9 mouse cellular contexts compared by ENCODE assay signal in the genomic region with DNA sequence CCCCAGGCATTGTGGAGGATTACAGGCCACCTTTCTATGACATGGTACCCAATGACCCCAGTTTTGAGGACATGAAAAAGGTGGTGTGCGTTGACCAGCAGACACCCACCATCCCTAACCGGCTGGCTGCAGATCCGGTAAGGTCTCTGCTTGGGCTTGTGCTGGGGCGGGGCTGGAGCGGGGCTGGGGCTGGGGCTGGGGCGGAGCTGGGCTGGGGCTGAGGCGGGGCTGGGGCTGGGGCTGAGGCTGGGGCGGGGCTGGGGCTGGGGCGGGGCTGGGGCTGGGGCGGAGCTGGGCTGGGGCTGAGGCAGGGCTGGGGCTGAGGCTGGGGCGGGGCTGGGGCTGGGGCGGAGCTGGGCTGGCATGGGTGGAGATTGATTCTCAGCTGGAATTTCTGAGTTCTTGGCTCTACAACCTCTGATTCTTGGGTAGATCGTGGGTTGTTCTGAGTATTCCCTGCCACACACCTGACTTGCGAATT. TPM values are rescaled to one million over a fixed set of nuclear protein-coding genes. Genes with fewer than 3 reads are reported as not detected.
DNase-seq lines count a peak whose midpoint lies in the region; ATAC-seq and TF ChIP-seq lines count a peak whose summit lies in the region.
"Had no signal": no experiment of that assay in that cellular context is flagged by ENCODE, and none has a peak within 500 bp of the region (broad histone marks: within the 10 kb centered on the region; RNA-seq: fewer than 3 reads in every experiment).

No protein-coding gene starts in this region.

- 19% methylated on average over 12 of the region's 14 CpGs for WGBS in heart, adult 2 months
- WGBS in heart, embryonic 15.5 days = 7% methylated on average over 12 of the region's 14 CpGs

- H3K9me3 ChIP-seq in heart, embryonic 15.5 days (replicated peaks) = no peaks in the 10 kb centered on the region

- intact Hi-C loops in heart, adult 2 months (cut with DNase I) = loop anchor here (2.0 kb wide), 1 partner anchor 60 kb away; no protein-coding TSS in a partner anchor

- peak; percentile 68 to 73 for DNase-seq in heart, adult 2 months
- no peak for DNase-seq in heart, adult 8-10 months (ENCODE audit: low spot score)
- peak; percentile 33 for DNase-seq in c-Kit-positive CD71-positive TER-119-positive erythroid progenitor cells, embryonic 14.5 days (ENCODE audit: low spot score)
- peak; percentile 83 for DNase-seq in kidney, postnatal 14 days
- no peak for DNase-seq in right cerebral cortex, postnatal 14 days
- no peak for DNase-seq in ovary, postnatal 36 days (ENCODE audit: low spot score)

- no peak overlapping the region for H3K9ac ChIP-seq in heart, adult 2 months (ENCODE audit: low read depth, low read length)
- H3K9ac ChIP-seq in heart, embryonic 15.5 days = no peak overlapping the region

- no peaks in the 10 kb centered on the region; the same call in 1 of the 2 replicates for H3K36me3 ChIP-seq in heart, adult 2 months (ENCODE audit: control insufficient read depth, insufficient read depth, low read length)
- H3K36me3 ChIP-seq in heart, embryonic 15.5 days = no peaks in the 10 kb centered on the region

- peak overlapping the region; percentile 34; the same call in 1 of the 2 replicates for H3K27ac ChIP-seq in heart, adult 2 months
- H3K27ac ChIP-seq in heart, embryonic 15.5 days = peak overlapping the region; percentile 58

- no peak for TF ChIP-seq CTCF in heart, adult 2 months (IDR thresholded peaks at IDR 0.05)

- 0 out of 2 replicates have a peak, but pooled peaks have one; percentile 8 for TF ChIP-seq POLR2A in heart, adult 2 months (IDR thresholded peaks at IDR 0.05; ENCODE audit: insufficient read depth, low read depth, low read length)

- ATAC-seq in heart, embryonic 15.5 days (replicated peaks; ENCODE audit: insufficient number of reproducible peaks, insufficient read depth, low FRiP score, low read depth) = peak; percentile 48
- ATAC-seq in megakaryocyte progenitor cell, adult 5-6 weeks (replicated peaks; ENCODE audit: poor library complexity) = peak; percentile 17; the same call in 1 of the 2 replicates
- ATAC-seq: Patski had no signal

- peaks cover 22% of the 10 kb centered on the region for H3K4me1 ChIP-seq in heart, adult 2 months (ENCODE audit: control insufficient read depth, insufficient read depth, low read length)
- H3K4me1 ChIP-seq in heart, embryonic 15.5 days (replicated peaks) = peaks cover 66% of the 10 kb centered on the region

- H3K27me3 ChIP-seq in heart, adult 2 months (ENCODE audit: control insufficient read depth, insufficient read depth, low read length) = no peaks in the 10 kb centered on the region
- 0 out of 2 replicates have a peak, but pooled peaks cover 5% of the 10 kb centered on the region for H3K27me3 ChIP-seq in heart, embryonic 15.5 days
- H3K27me3 ChIP-seq: Patski had no signal

- TF ChIP-seq EP300 in heart, adult 2 months (IDR thresholded peaks at IDR 0.05; ENCODE audit: insufficient read depth, low read depth, low read length) = no peak

- peak overlapping the region; percentile 38; the same call in 1 of the 2 replicates for H3K4me2 ChIP-seq in heart, embryonic 15.5 days

- H3K4me3 ChIP-seq in heart, adult 2 months = no peak overlapping the region
- H3K4me3 ChIP-seq in heart, embryonic 15.5 days = no peak overlapping the region

- H3K79me2 ChIP-seq in heart, adult 2 months (replicated peaks; ENCODE audit: control insufficient read depth, insufficient read depth, low read length) = no peaks in the 10 kb centered on the region

RNA-seq across cellular contexts. Expression of a gene that starts 12.8 kb away (rescaled TPM):
- total RNA-seq in heart, adult 2 months (2021) = 10 to 100 TPM; 24.1 to 29.5 TPM
- 35.0 and 39.7 TPM in 2 replicates for polyA plus RNA-seq in heart, adult 2 months (2012; rRNA removed)
- 10 to 100 TPM; 19.8 to 30.3 (median 23.0) TPM for total RNA-seq in heart, adult 8-10 months (2022)
- polyA plus RNA-seq in heart, embryonic 15.5 days (2015; fragmentation: Nextera tagmentation; extraction: Ambion mirVana) = 13.1 and 17.1 TPM in 2 replicates
- total RNA-seq in megakaryocyte progenitor cell, adult 5-6 weeks (2015) = 0.27 and 1.1 TPM in 2 replicates
- 1.6 and 1.7 TPM in 2 replicates for total RNA-seq in megakaryocyte progenitor cell, adult 5-6 weeks (2017)
- polyA plus RNA-seq: Patski had no signal

RNA-seq across cellular contexts. Expression of a gene that starts 25.5 kb away (rescaled TPM):
- not detected for total RNA-seq in heart, adult 2 months (2021)
- not detected in 2 replicates for polyA plus RNA-seq in heart, adult 2 months (2012; rRNA removed)
- not detected for total RNA-seq in heart, adult 8-10 months (2022)
- not detected in 2 replicates for polyA plus RNA-seq in heart, embryonic 15.5 days (2015; fragmentation: Nextera tagmentation; extraction: Ambion mirVana)
- not detected in 2 replicates for total RNA-seq in megakaryocyte progenitor cell, adult 5-6 weeks (2015)
- total RNA-seq in megakaryocyte progenitor cell, adult 5-6 weeks (2017) = not detected in 2 replicates
- polyA plus RNA-seq: Patski had no signal

RNA-seq across cellular contexts. Expression of a gene that starts 32.8 kb away (rescaled TPM):
- total RNA-seq in heart, adult 2 months (2021) = 10 to 100 TPM in 1 of 2 experiments, 1 to 10 TPM in 1; 9.9 to 12.3 TPM
- polyA plus RNA-seq in heart, adult 2 months (2012; rRNA removed) = 15.3 and 19.3 TPM in 2 replicates
- total RNA-seq in heart, adult 8-10 months (2022) = 10 to 100 TPM; 12.1 to 14.7 (median 13.9) TPM
- polyA plus RNA-seq in heart, embryonic 15.5 days (2015; fragmentation: Nextera tagmentation; extraction: Ambion mirVana) = 5.8 and 6.9 TPM in 2 replicates
- 3.4 and 4.8 TPM in 2 replicates for total RNA-seq in megakaryocyte progenitor cell, adult 5-6 weeks (2015)
- 6.4 and 10.3 TPM in 2 replicates for total RNA-seq in megakaryocyte progenitor cell, adult 5-6 weeks (2017)

Comparison
In these comparisons a context has a peak if more than half of its experiments do, and no peak if none do; other contexts are left out.
1. DNase-seq: peak in heart, adult 2 months (2 of 2), c-Kit-positive CD71-positive TER-119-positive erythroid progenitor cells, embryonic 14.5 days (single experiment) and kidney, postnatal 14 days (single experiment); none in heart, adult 8-10 months (single experiment), right cerebral cortex, postnatal 14 days (single experiment) and ovary, postnatal 36 days (single experiment).
2. RNA of a gene that starts 12.8 kb away (total RNA-seq): 24.1 to 29.5 TPM in heart, adult 2 months and 19.8 to 30.3 TPM in heart, adult 8-10 months; 0.27 to 1.7 TPM in megakaryocyte progenitor cell, adult 5-6 weeks; every median in the first group is over 4 times any median in the second.